Mouse (Mus musculus) cerebellum, adult 2 months (tissue): ENCODE data around the gene Rras.

Experiments used
- CTCF ChIP-seq: fragments of 200-500 bp; IDR thresholded peaks from 2 replicates; pipeline ENCODE4 v1.5.1; 2011; ENCODE audit warnings: low read depth, mild to moderate bottlenecking, control low read depth, low read length, moderate library complexity, borderline replicate concordance; ENCODE audit not compliant: insufficient read depth
- POLR2A ChIP-seq: fragments of 200-500 bp; IDR thresholded peaks from 2 replicates; pipeline ENCODE4 v1.6.1; 2011; ENCODE audit warnings: low read length, control low read depth, borderline replicate concordance; ENCODE audit not compliant: insufficient read depth

DNA sequence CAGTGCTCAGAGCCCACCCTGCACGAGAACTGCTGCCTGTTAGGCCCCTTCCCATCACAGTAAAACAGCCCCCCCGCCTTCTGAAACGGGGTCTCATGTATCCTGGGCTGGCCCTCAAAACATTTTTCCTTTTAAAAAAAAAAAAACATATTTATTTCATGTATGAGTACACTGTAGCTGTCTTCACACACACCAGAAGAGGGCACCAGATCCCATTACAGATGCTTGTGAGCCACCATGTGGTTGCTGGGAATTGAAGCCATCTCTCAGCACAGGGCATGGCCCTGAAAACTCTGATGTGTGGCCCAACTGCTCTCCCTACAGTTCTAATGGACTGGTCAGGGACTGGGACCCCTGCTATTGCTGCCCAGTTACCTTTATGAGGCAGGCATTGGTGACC is 39.5 kb upstream of the Rras start:
- TF ChIP-seq CTCF (no peak), POLR2A (no peak)
